ENCODE assay signal across 8 mouse cellular contexts in the genomic region with DNA sequence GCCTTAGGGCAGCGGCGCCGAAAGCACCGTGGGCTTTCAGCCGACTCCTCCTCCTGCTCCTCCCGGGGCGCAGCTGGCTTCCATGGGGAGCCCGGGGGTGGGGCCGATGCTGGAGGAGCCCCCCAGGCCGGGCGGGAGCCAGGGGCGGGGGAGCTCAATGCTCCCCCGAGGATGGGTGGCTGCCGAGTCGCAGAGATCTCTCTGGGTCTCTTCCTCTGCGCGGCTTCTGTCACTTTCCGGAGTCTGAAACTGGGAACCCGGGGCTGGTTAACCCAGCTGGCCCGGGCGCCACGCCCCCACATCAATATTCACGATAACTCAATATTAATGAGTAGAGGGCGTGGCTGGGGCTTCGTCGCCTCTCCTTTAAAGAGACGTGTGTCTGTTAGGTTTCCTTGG. TPM values are rescaled to one million over a fixed set of nuclear protein-coding genes. Genes with fewer than 3 reads are reported as not detected.
DNase-seq lines count a peak whose midpoint lies in the region; ATAC-seq lines count a peak whose summit lies in the region.

Gene Creb3l1 (minus strand): TSS at position 229 of the 399 bp plus-strand sequence.

- H3K4me3 ChIP-seq in limb, embryonic 13.5 days: peak within 1 kb of the TSS; percentile 72
- H3K4me3 ChIP-seq in midbrain, embryonic 14.5 days (replicated peaks; ENCODE audit: low read depth, low read length): peak within 1 kb of the TSS; percentile 54

- peaks cover 44% of the 10 kb centered on the region for H3K27me3 ChIP-seq in limb, embryonic 13.5 days
- H3K27me3 ChIP-seq in midbrain, embryonic 14.5 days (ENCODE audit: control insufficient read depth, insufficient read depth, low read length): peaks cover 18% of the 10 kb centered on the region; the same call in 1 of the 2 replicates

- ATAC-seq in inflammation-experienced regulatory T-cells, adult 6 months: peak; percentile 90
- peak; percentile 35 for ATAC-seq in limb, embryonic 13.5 days (ENCODE audit: low FRiP score, low read depth)
- peak; percentile 63; the same call in 1 of the 2 replicates for ATAC-seq in midbrain, embryonic 14.5 days (ENCODE audit: low FRiP score, low TSS enrichment)

- intact Hi-C loops in left cerebral cortex, postnatal 10 days (cut with DNase I): no loop called here
- intact Hi-C loops in left cerebral cortex, postnatal 36 days (cut with DNase I): no loop called here
- intact Hi-C loops in gastrocnemius, postnatal 36 days (cut with DNase I): no loop called here

- H3K9ac ChIP-seq in limb, embryonic 13.5 days: peak within 1 kb of the TSS; percentile 80
- peak within 1 kb of the TSS; percentile 56 for H3K9ac ChIP-seq in midbrain, embryonic 14.5 days (replicated peaks; ENCODE audit: low read length)

- H3K9me3 ChIP-seq in limb, embryonic 13.5 days: no peaks in the 10 kb centered on the region
- H3K9me3 ChIP-seq in midbrain, embryonic 14.5 days (ENCODE audit: control insufficient read depth, low read length): no peaks in the 10 kb centered on the region

- H3K4me2 ChIP-seq in limb, embryonic 13.5 days (replicated peaks): peak within 1 kb of the TSS; percentile 95
- peak within 1 kb of the TSS; percentile 97 for H3K4me2 ChIP-seq in midbrain, embryonic 14.5 days (ENCODE audit: low read length)

- peaks cover 43% of the 10 kb centered on the region for H3K4me1 ChIP-seq in limb, embryonic 13.5 days
- peaks cover 5% of the 10 kb centered on the region; the same call in 1 of the 2 replicates for H3K4me1 ChIP-seq in midbrain, embryonic 14.5 days (ENCODE audit: control insufficient read depth, insufficient read depth, low read length)

- peak; percentile 42 to 86 for DNase-seq in left cerebral cortex, postnatal 10 days (ENCODE audit: extremely low spot score in 1 of 2, low spot score in 2 of 2)
- no peak for DNase-seq in left cerebral cortex, postnatal 36 days (ENCODE audit: low spot score in 2 of 2)
- peak; percentile 51 to 67 for DNase-seq in cerebellum, postnatal 14 days
- peak; percentile 69 to 70 for DNase-seq in gastrocnemius, postnatal 36 days
- peak; percentile 87 for DNase-seq in midbrain, embryonic 14.5 days
- peak; percentile 67 for DNase-seq in testis, postnatal 14 days (ENCODE audit: low spot score)

- under 1% methylated on average over 24 of the region's 27 CpGs for WGBS in limb, embryonic 13.5 days
- under 1% methylated on average over 26 of the region's 27 CpGs for WGBS in midbrain, embryonic 14.5 days

- H3K36me3 ChIP-seq in limb, embryonic 13.5 days: no peaks in the 10 kb centered on the region
- no peaks in the 10 kb centered on the region for H3K36me3 ChIP-seq in midbrain, embryonic 14.5 days (ENCODE audit: control insufficient read depth, insufficient read depth, low read length)

- H3K27ac ChIP-seq in limb, embryonic 13.5 days: peak within 1 kb of the TSS; percentile 65; the same call in 1 of the 2 replicates
- no peak within 1 kb of the TSS for H3K27ac ChIP-seq in midbrain, embryonic 14.5 days (replicated peaks; ENCODE audit: low read depth, low read length)

RNA-seq across cellular contexts. Expression of gene Creb3l1, which starts in this region (rescaled TPM):
- total RNA-seq in left cerebral cortex, postnatal 10 days (2021): 1 to 10 TPM; 7.8 to 8.6 TPM
- 1 to 10 TPM; 2.6 to 2.8 TPM for total RNA-seq in left cerebral cortex, postnatal 36 days (2021)
- 1 to 10 TPM; 3.9 to 5.7 TPM for total RNA-seq in gastrocnemius, postnatal 36 days (2021)
- polyA plus RNA-seq in inflammation-experienced regulatory T-cells, adult 6 months (2017; shearing (Covaris generic)): 1 to 10 TPM in 2 of 3 experiments, under 1 TPM in 1; 0.92 to 1.7 (median 1.1) TPM
- polyA plus RNA-seq in limb, embryonic 13.5 days (2015; fragmentation: Nextera tagmentation; extraction: Ambion mirVana): 10.1 and 10.9 TPM in 2 replicates
- polyA plus RNA-seq in midbrain, embryonic 14.5 days (2014; fragmentation: Nextera tagmentation; extraction: Ambion mirVana): 0.69 and 2.0 TPM in 2 replicates

Comparison
In these comparisons a context has a peak if more than half of its experiments do, and no peak if none do; other contexts are left out.
1. DNase-seq: peak in left cerebral cortex, postnatal 10 days (2 of 2), cerebellum, postnatal 14 days (2 of 2), gastrocnemius, postnatal 36 days (2 of 2), midbrain, embryonic 14.5 days (single experiment) and testis, postnatal 14 days (single experiment); none in left cerebral cortex, postnatal 36 days (0 of 2).
2. ATAC-seq: peak in every context shown above with its lines; median percentile 90 in inflammation-experienced regulatory T-cells, adult 6 months; 63 in midbrain, embryonic 14.5 days; 35 in limb, embryonic 13.5 days.